ENCODE assay signal across 21 mouse cellular contexts in the genomic region with DNA sequence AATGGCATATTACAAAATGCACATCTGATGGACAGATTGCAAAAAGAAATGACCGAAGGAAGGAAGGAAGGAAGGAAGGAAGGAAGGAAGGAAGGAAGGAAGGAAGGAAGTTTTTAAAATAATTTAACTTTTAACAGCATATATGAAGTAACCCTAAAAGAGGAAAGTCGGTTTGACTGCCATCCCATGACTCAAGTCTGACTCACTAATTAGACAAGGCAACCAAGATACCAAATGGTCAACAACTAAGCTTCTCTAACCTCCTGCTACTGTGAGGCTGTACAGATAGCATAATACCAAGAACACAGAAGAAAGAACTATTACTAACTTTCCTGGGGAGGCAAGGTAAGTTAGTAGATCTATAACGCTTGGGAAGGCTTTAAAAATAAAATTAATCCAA.
"Had no signal": no experiment of that assay in that cellular context is flagged by ENCODE, and none has a peak within 500 bp of the region (broad histone marks: within the 10 kb centered on the region; RNA-seq: fewer than 3 reads in every experiment).

No protein-coding gene starts in this region.

- DNase-seq: gastrocnemius, postnatal 14 days; gastrocnemius, postnatal 36 days; heart, adult 2 months; heart, postnatal 14 days; heart, postnatal 36 days; kidney, adult 11 months; kidney, adult 8-10 months; kidney, postnatal 10 days; kidney, postnatal 25 days; kidney, postnatal 4 days; left cerebral cortex, postnatal 4 days had no signal

- H3K27ac ChIP-seq: heart, adult 2 months; heart, embryonic 13.5 days; heart, embryonic 15.5 days; hindbrain, embryonic 13.5 days; hindbrain, embryonic 15.5 days; hindbrain, postnatal 0 days; limb, embryonic 13.5 days; limb, embryonic 15.5 days; liver, embryonic 12.5 days had no signal

- H3K4me3 ChIP-seq: heart, adult 2 months; heart, embryonic 13.5 days; heart, embryonic 15.5 days; hindbrain, embryonic 13.5 days; hindbrain, embryonic 15.5 days; limb, embryonic 13.5 days; limb, embryonic 15.5 days; liver, embryonic 12.5 days had no signal

- H3K4me1 ChIP-seq: heart, embryonic 15.5 days; hindbrain, embryonic 13.5 days; hindbrain, embryonic 15.5 days; limb, embryonic 13.5 days; limb, embryonic 15.5 days; liver, embryonic 12.5 days had no signal

- ATAC-seq: hindbrain, postnatal 0 days; intestine, embryonic 16.5 days; liver, embryonic 12.5 days had no signal

- H3K27me3 ChIP-seq: heart, embryonic 13.5 days; heart, embryonic 15.5 days; hindbrain, embryonic 13.5 days; hindbrain, embryonic 15.5 days; limb, embryonic 13.5 days; limb, embryonic 15.5 days; liver, embryonic 12.5 days had no signal

- H3K9me3 ChIP-seq: heart, embryonic 13.5 days; heart, embryonic 15.5 days; hindbrain, embryonic 13.5 days; hindbrain, embryonic 15.5 days; limb, embryonic 13.5 days; limb, embryonic 15.5 days; liver, embryonic 12.5 days had no signal

- H3K36me3 ChIP-seq: heart, embryonic 15.5 days; hindbrain, embryonic 15.5 days; liver, embryonic 12.5 days had no signal

- H3K9ac ChIP-seq: heart, embryonic 13.5 days; heart, embryonic 15.5 days; hindbrain, embryonic 13.5 days; hindbrain, embryonic 15.5 days; limb, embryonic 13.5 days; limb, embryonic 15.5 days; liver, embryonic 12.5 days had no signal

- H3K4me2 ChIP-seq: heart, embryonic 11.5 days; heart, embryonic 13.5 days; heart, embryonic 15.5 days; hindbrain, embryonic 13.5 days; hindbrain, embryonic 15.5 days; limb, embryonic 13.5 days; limb, embryonic 15.5 days; liver, embryonic 12.5 days had no signal
